Mouse (Mus musculus) midbrain, embryonic 10.5 days (tissue): ENCODE measurements around the gene Ppa2. TPM values are rescaled to one million over a fixed set of nuclear protein-coding genes. Genes with fewer than 3 reads are reported as not detected.

Experiments
- DNase-seq: peaks from one replicate; pipeline ENCODE4 v3.0.0-alpha.2; 2017; ENCODE audit warnings: low spot score
- H3K27ac ChIP-seq: fragments of 300-500 bp; sonication (generic); replicated peaks from 2 replicates; pipeline ENCODE4 v1.5.1; 2016; ENCODE audit warnings: mild to moderate bottlenecking
- H3K27me3 ChIP-seq: fragments of 300-500 bp; sonication (generic); 2 replicates; pipeline ENCODE4 v1.6.1; 2016; ENCODE audit warnings: low read depth, mild to moderate bottlenecking; ENCODE audit not compliant: poor library complexity, severe bottlenecking
- H3K36me3 ChIP-seq: fragments of 300-500 bp; sonication (generic); 2 replicates; pipeline ENCODE4 v1.6.1; 2016; ENCODE audit warnings: mild to moderate bottlenecking, moderate library complexity
- H3K4me1 ChIP-seq: fragments of 300-500 bp; sonication (generic); 2 replicates; pipeline ENCODE4 v1.6.1; 2016
- H3K4me3 ChIP-seq: fragments of 300-500 bp; sonication (generic); 2 replicates; pipeline ENCODE4 v1.5.1; 2016; ENCODE audit warnings: mild to moderate bottlenecking, moderate library complexity
- H3K9me3 ChIP-seq: fragments of 300-500 bp; sonication (generic); replicated peaks from 2 replicates; pipeline ENCODE4 v1.6.1; 2016; ENCODE audit warnings: mild to moderate bottlenecking
- WGBS: fragments of 180-500 bp; shearing (Covaris S2); methylation state at CpG from one replicate; pipeline ENCODE4 v1.1.7; 2016; 5-methylcytosine and 5-hydroxymethylcytosine counted together
- polyA plus RNA-seq: library from polyadenylated mRNA; unstranded; fragments of >200 nt; fragmentation: Nextera tagmentation; extraction: Ambion mirVana; gene quantifications from 2 replicates; pipeline ENCODE4 v1.2.1, GENCODE M21; 2016

Gene Ppa2
- polyA plus RNA-seq, 1 experiment from 2014 or later, result 91.6 TPM

DNA sequence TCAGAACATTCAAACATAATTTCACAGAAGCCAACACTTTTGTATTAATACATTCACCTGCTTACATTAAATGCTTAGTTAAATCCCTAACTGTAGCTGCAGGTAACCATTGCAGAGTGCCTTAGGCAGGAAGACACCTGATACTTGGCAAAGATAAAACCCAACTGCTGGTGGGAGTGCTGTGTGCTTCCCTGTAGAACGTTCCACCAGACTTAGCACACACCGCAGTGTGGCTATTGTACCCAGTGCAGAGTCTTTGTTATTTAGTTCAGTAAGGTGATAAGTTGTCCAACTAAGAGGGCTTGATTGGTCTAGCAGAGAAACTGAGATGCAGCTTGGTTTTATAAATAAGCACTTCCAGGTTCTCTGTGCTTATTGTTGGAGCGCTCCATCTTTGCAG is 54.2 kb downstream of the Ppa2 start:
- 85% methylated on average over 3 of the region's 3 CpGs for WGBS
- Histone ChIP-seq H3K9me3 (no peaks in the 10 kb centered on the region), H3K36me3 (0 out of 2 replicates have a peak, but pooled peaks cover 3% of the 10 kb centered on the region), H3K27me3 (no peaks in the 10 kb centered on the region), H3K4me3 (no peak overlapping the region), H3K27ac (no peak overlapping the region), H3K4me1 (no peaks in the 10 kb centered on the region)
- DNase-seq, result no peak

- Histone ChIP-seq H3K9me3 (no peaks in the 10 kb centered on the region), H3K27ac (no peak overlapping the region), H3K4me1 (no peaks in the 10 kb centered on the region), H3K27me3 (no peaks in the 10 kb centered on the region), H3K36me3 (peaks cover 11% of the 10 kb centered on the region; the same call in 1 of the 2 replicates), H3K4me3 (no peak overlapping the region)
- WGBS, result 86% methylated on average over 9 of the region's 9 CpGs
- no peak for DNase-seq
Observed at GRCm38 (mm10) chr3:133366096-133366495, 56.2 kb downstream of the Ppa2 start.

GRCm38 (mm10) chr3:133378174-133378573 is 68.3 kb downstream of the Ppa2 start:
- H3K27ac ChIP-seq, result no peak overlapping the region

GRCm38 (mm10) chr3:133379997-133380396 is 70.1 kb downstream of the Ppa2 start:
- WGBS, result 93% methylated on average over 1 of the region's 1 CpGs
- DNase-seq, result no peak
- H3K27ac ChIP-seq, result no peak overlapping the region
- H3K9me3 ChIP-seq, result peaks cover 23% of the 10 kb centered on the region
- no peak overlapping the region for H3K4me3 ChIP-seq
- H3K4me1 ChIP-seq, result no peaks in the 10 kb centered on the region
- H3K36me3 ChIP-seq, result peaks cover 46% of the 10 kb centered on the region
- no peaks in the 10 kb centered on the region for H3K27me3 ChIP-seq

More at GRCm38 (mm10) chr3:133378174-133378573, 68.3 kb downstream of the Ppa2 start:
- no peak for DNase-seq
- no peaks in the 10 kb centered on the region for H3K4me1 ChIP-seq
- peaks cover 23% of the 10 kb centered on the region for H3K9me3 ChIP-seq
- peaks cover 59% of the 10 kb centered on the region for H3K36me3 ChIP-seq
- H3K27me3 ChIP-seq, result no peaks in the 10 kb centered on the region
- no peak overlapping the region for H3K4me3 ChIP-seq

GRCm38 (mm10) chr3:133381519-133381918 is 71.6 kb downstream of the Ppa2 start:
- 90% methylated on average over 11 of the region's 11 CpGs for WGBS
- H3K4me1 ChIP-seq, result no peaks in the 10 kb centered on the region
- no peak overlapping the region for H3K27ac ChIP-seq
- H3K27me3 ChIP-seq, result no peaks in the 10 kb centered on the region
- peaks cover 23% of the 10 kb centered on the region for H3K9me3 ChIP-seq
- peaks cover 35% of the 10 kb centered on the region for H3K36me3 ChIP-seq
- DNase-seq, result no peak
- no peak overlapping the region for H3K4me3 ChIP-seq

GRCm38 (mm10) chr3:133382147-133382546 is 72.2 kb downstream of the Ppa2 start:
- H3K4me3 ChIP-seq, result no peak overlapping the region
- H3K9me3 ChIP-seq, result peaks cover 22% of the 10 kb centered on the region
- no peak overlapping the region for H3K27ac ChIP-seq
- peaks cover 29% of the 10 kb centered on the region for H3K36me3 ChIP-seq
- no peaks in the 10 kb centered on the region for H3K4me1 ChIP-seq
- 86% methylated on average over 9 of the region's 9 CpGs for WGBS
- no peak for DNase-seq
- no peaks in the 10 kb centered on the region for H3K27me3 ChIP-seq

DNA sequence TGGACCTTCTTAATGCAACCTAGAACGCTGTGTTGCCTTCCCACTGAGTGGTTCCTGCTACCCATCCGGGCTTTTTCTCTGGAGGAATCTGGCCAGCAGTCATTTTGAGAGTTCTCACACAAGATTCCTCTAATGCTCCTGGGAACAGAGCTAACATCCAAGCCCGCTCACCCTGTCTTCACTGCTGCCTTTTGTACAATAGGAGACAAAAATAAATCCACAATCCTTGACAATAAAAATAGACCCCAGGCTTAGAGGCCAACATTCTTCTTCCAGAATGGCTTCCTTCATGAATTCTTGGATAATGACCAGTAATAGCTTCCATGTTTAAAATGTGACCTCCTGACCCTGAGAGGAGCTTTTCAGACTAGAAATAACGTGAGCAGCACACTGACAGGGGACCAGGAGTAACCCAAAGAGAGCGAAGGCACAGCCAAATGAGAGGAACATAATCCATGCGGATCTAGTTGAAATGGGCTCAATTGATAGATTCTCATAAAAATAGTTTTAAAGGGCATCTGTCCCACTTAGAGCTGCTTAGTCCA is 74.3 kb downstream of the Ppa2 start:
- peaks cover 3% of the 10 kb centered on the region; the same call in 1 of the 2 replicates for H3K9me3 ChIP-seq
- H3K4me3 ChIP-seq, result no peak overlapping the region
- 70% methylated on average over 6 of the region's 6 CpGs for WGBS
- H3K27me3 ChIP-seq, result no peaks in the 10 kb centered on the region
- peaks cover 8% of the 10 kb centered on the region for H3K36me3 ChIP-seq
- no peak for DNase-seq
- no peak overlapping the region for H3K27ac ChIP-seq
- H3K4me1 ChIP-seq, result no peaks in the 10 kb centered on the region

DNA sequence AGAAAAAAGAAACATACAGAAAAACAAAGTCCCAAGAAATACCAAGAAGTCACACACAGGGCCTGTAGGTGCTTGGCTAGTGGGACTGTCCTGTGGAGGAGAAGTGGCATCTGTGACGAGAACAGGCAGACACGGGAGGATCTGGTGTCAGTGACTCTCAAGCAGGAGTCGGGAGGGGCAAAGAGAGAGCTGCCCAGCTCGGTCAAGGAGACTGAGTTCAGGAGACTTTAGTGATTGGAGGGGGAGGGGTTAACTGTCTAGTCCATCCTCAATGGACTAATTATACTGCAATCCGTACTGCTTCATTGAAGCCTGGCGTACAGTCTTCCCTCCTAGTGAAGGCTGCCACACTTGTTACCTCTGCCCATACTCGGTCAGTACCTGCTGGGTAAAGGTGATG is 77.4 kb downstream of the Ppa2 start:
- WGBS, result 78% methylated on average over 7 of the region's 7 CpGs
- no peak for DNase-seq

GRCm38 (mm10) chr3:133389803-133390387 is 80.0 kb downstream of the Ppa2 start:
- no peak overlapping the region for H3K4me3 ChIP-seq
- DNase-seq, result no peak
- no peak overlapping the region for H3K27ac ChIP-seq
- 95% methylated on average over 10 of the region's 10 CpGs for WGBS
- H3K9me3 ChIP-seq, result no peaks in the 10 kb centered on the region
- H3K4me1 ChIP-seq, result no peaks in the 10 kb centered on the region
- H3K27me3 ChIP-seq, result no peaks in the 10 kb centered on the region
- H3K36me3 ChIP-seq, result no peaks in the 10 kb centered on the region

More for the DNA sequence above, 77.4 kb downstream of the Ppa2 start:
- no peaks in the 10 kb centered on the region for H3K4me1 ChIP-seq
- H3K36me3 ChIP-seq, result no peaks in the 10 kb centered on the region
- H3K27ac ChIP-seq, result no peak overlapping the region
- no peaks in the 10 kb centered on the region for H3K27me3 ChIP-seq
- H3K4me3 ChIP-seq, result no peak overlapping the region
- no peaks in the 10 kb centered on the region for H3K9me3 ChIP-seq

- Histone ChIP-seq H3K36me3 (no peaks in the 10 kb centered on the region), H3K27me3 (no peaks in the 10 kb centered on the region), H3K4me1 (no peaks in the 10 kb centered on the region), H3K27ac (no peak overlapping the region), H3K9me3 (no peaks in the 10 kb centered on the region), H3K4me3 (no peak overlapping the region)
- WGBS, result 87% methylated on average over 2 of the region's 2 CpGs
- no peak for DNase-seq
Observed at GRCm38 (mm10) chr3:133394531-133394930, 84.6 kb downstream of the Ppa2 start.

DNA sequence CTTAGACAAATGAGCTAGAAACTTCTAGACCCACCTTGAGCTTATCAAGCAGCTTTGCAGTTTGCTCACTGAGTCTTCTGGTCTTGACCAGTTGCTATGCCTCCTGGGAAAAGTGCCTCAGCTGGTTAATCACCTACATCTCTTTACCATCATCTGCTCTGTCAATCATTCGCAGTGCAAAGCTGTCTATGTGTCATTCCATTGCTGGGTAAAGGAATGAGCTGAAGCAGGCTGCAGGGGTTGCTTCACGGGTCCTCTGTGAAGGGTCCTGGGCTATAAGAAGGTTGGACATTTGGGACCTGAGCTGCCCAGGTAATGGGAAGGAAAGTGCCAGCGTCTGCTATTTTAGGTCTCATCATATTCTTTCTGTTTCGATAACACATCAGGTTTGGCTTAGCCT is 93.9 kb downstream of the Ppa2 start:
- H3K9me3 ChIP-seq, result no peaks in the 10 kb centered on the region
- H3K27me3 ChIP-seq, result no peaks in the 10 kb centered on the region
- H3K27ac ChIP-seq, result no peak overlapping the region
- no peak for DNase-seq
- H3K4me3 ChIP-seq, result no peak overlapping the region
- no peaks in the 10 kb centered on the region for H3K4me1 ChIP-seq
- 84% methylated on average over 4 of the region's 4 CpGs for WGBS
- no peaks in the 10 kb centered on the region for H3K36me3 ChIP-seq

GRCm38 (mm10) chr3:133405636-133406035 is 95.7 kb downstream of the Ppa2 start:
- H3K4me3 ChIP-seq, result no peak overlapping the region
- H3K27ac ChIP-seq, result no peak overlapping the region
- WGBS, result 88% methylated on average over 3 of the region's 3 CpGs

GRCm38 (mm10) chr3:133406248-133406647 is 96.3 kb downstream of the Ppa2 start:
- Histone ChIP-seq H3K27ac (no peak overlapping the region), H3K4me1 (no peaks in the 10 kb centered on the region), H3K9me3 (no peaks in the 10 kb centered on the region), H3K27me3 (no peaks in the 10 kb centered on the region), H3K36me3 (no peaks in the 10 kb centered on the region), H3K4me3 (no peak overlapping the region)
- 91% methylated on average over 5 of the region's 5 CpGs for WGBS
- no peak for DNase-seq

More at GRCm38 (mm10) chr3:133405636-133406035, 95.7 kb downstream of the Ppa2 start:
- no peaks in the 10 kb centered on the region for H3K4me1 ChIP-seq
- H3K9me3 ChIP-seq, result no peaks in the 10 kb centered on the region
- H3K27me3 ChIP-seq, result no peaks in the 10 kb centered on the region
- no peaks in the 10 kb centered on the region for H3K36me3 ChIP-seq
- no peak for DNase-seq
